Mouse (Mus musculus) kidney, adult 2 months (tissue): ENCODE data around the gene Dda1.

Experiments used
- CTCF ChIP-seq: fragments of 200-500 bp; conservative IDR thresholded peaks from 2 replicates; pipeline ENCODE4 v1.5.1; 2011; ENCODE audit warnings: low read depth, mild to moderate bottlenecking, control low read depth, low read length, moderate library complexity, mixed read lengths; ENCODE audit not compliant: insufficient read depth, insufficient read length
- POLR2A ChIP-seq: fragments of 200-500 bp; IDR thresholded peaks from one replicate; pipeline ENCODE4 v1.6.1; 2011; ENCODE audit warnings: low read depth, low read length, control low read depth

DNA sequence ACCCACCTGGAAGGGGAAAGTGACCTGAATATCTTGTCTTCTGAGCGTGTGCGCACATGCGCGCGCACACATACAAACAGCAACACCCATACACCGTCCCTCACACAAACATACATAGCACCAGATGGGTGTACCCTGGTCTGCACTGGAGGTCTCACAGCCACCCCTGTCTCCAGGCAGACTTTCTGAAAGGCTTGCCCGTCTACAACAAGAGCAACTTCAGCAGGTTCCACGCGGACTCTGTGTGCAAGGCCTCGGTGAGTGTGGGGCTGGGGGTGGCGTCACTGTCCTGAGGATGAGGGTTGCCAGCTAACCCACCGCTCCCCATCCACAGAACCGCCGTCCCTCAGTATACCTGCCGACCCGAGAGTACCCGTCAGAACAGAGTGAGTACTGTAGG lies 2.9 kb downstream of the Dda1 start:
- TF ChIP-seq POLR2A (no peak), CTCF (no peak)
